Mouse (Mus musculus) CH12.LX (cell line): ENCODE results near the gene Tmem50b. TPM values are rescaled to one million over a fixed set of nuclear protein-coding genes. Genes with fewer than 3 reads are reported as not detected.

ENCODE experiments used
- DNase-seq: peaks from one replicate; pipeline ENCODE4 v3.0.0-alpha.2; 2013; ENCODE audit errors: extremely low read depth
- H3K27ac ChIP-seq: 2 replicates; pipeline ENCODE4 v1.5.1; 2012; ENCODE audit warnings: low read depth, mild to moderate bottlenecking, control low read depth, moderate library complexity; ENCODE audit not compliant: insufficient read depth
- H3K27me3 ChIP-seq: replicated peaks from 2 replicates; pipeline ENCODE3; 2012; ENCODE audit warnings: inconsistent platforms
- H3K36me3 ChIP-seq, 2 experiments: replicated peaks in 1 of 2; 2 replicates each; pipeline versions ENCODE3 to v1.6.1; 2012; ENCODE audit warnings: inconsistent platforms in 1 of 2, low read length in 1 of 2, mild to moderate bottlenecking in 1 of 2, mixed read lengths in 1 of 2, moderate library complexity in 1 of 2; ENCODE audit not compliant: control insufficient read depth in 1 of 2, insufficient read depth in 1 of 2
- H3K4me1 ChIP-seq, 2 experiments: 2 replicates each; pipeline ENCODE4 v1.6.1; 2012; ENCODE audit warnings: inconsistent platforms in 1 of 2, moderate library complexity in 1 of 2; ENCODE audit not compliant: insufficient read depth in 2 of 2, control insufficient read depth in 1 of 2
- H3K4me2 ChIP-seq: 2 replicates; pipeline ENCODE4 v1.6.1; 2012; ENCODE audit warnings: low read depth, mild to moderate bottlenecking, control low read depth; ENCODE audit not compliant: poor library complexity, insufficient read depth, severe bottlenecking
- H3K4me3 ChIP-seq, 3 experiments: fragments of 150-350 bp in 1 of 3; sonication (generic) in 1 of 3; replicated peaks in 1 of 3; 2 replicates each; pipeline versions ENCODE3 to v1.5.1; 2011 to 2012; ENCODE audit warnings: low read depth in 2 of 3, low read length in 2 of 3, mild to moderate bottlenecking in 2 of 3, moderate library complexity in 2 of 3, control low read depth in 1 of 3, improper control_type of control experiment in 1 of 3, inconsistent platforms in 1 of 3, mixed read lengths in 1 of 3; ENCODE audit not compliant: poor library complexity in 1 of 3
- H3K79me2 ChIP-seq: replicated peaks from 2 replicates; pipeline ENCODE4 v1.6.1; 2012; ENCODE audit warnings: mild to moderate bottlenecking, moderate library complexity; ENCODE audit not compliant: control insufficient read depth, poor library complexity, insufficient read depth, severe bottlenecking; ENCODE audit errors: extremely low read depth
- H3K9ac ChIP-seq: 2 replicates; pipeline ENCODE4 v1.6.1; 2012; ENCODE audit warnings: low read depth, mild to moderate bottlenecking, control low read depth, moderate library complexity; ENCODE audit not compliant: insufficient read depth
- H3K9me3 ChIP-seq: replicated peaks from 2 replicates; pipeline ENCODE3; 2012; ENCODE audit warnings: low read length, inconsistent platforms, mixed read lengths
- BHLHE40 ChIP-seq: IDR thresholded peaks from 2 replicates; pipeline ENCODE4 v1.6.1; 2011; ENCODE audit warnings: mild to moderate bottlenecking, low read depth, low read length, improper control_type of control experiment
- CHD1 ChIP-seq: IDR thresholded peaks from 2 replicates; pipeline ENCODE4 v1.6.1; 2012; ENCODE audit warnings: low read depth, low read length, improper control_type of control experiment, inconsistent platforms
- CHD2 ChIP-seq: IDR thresholded peaks from 2 replicates; pipeline ENCODE4 v1.6.1; 2011; ENCODE audit warnings: low read length, improper control_type of control experiment
- CTCF ChIP-seq, 2 experiments: IDR thresholded peaks in 1 of 2; conservative IDR thresholded peaks in 1 of 2; 2 replicates each; pipeline ENCODE4 v1.5.1; 2011 to 2012; ENCODE audit warnings: low read depth in 2 of 2, low read length in 2 of 2, improper control_type of control experiment in 1 of 2, inconsistent platforms in 1 of 2, mild to moderate bottlenecking in 1 of 2, moderate library complexity in 1 of 2
- E2F4 ChIP-seq: IDR thresholded peaks from 2 replicates; pipeline ENCODE4 v1.6.1; 2011; ENCODE audit warnings: low read depth, low read length, improper control_type of control experiment; ENCODE audit not compliant: insufficient replicate concordance
- GABPA ChIP-seq: IDR thresholded peaks from 2 replicates; pipeline ENCODE4 v1.6.1; 2012; ENCODE audit warnings: low read depth, low read length, improper control_type of control experiment, inconsistent platforms; ENCODE audit not compliant: insufficient replicate concordance
- IRF4 ChIP-seq: IDR thresholded peaks from 2 replicates; pipeline ENCODE4 v1.6.1; 2014; ENCODE audit warnings: low read depth, mild to moderate bottlenecking, inconsistent platforms, low read length, improper control_type of control experiment
- JUN ChIP-seq: IDR thresholded peaks from 2 replicates; pipeline ENCODE4 v1.6.1; 2011; ENCODE audit warnings: low read depth, mild to moderate bottlenecking, low read length, improper control_type of control experiment, moderate library complexity; ENCODE audit not compliant: insufficient read depth
- JUND ChIP-seq: conservative IDR thresholded peaks from 2 replicates; pipeline ENCODE4 v1.6.1; 2011; ENCODE audit warnings: low read depth, low read length, improper control_type of control experiment
- MAFK ChIP-seq: IDR thresholded peaks from 2 replicates; pipeline ENCODE4 v1.6.1; 2011; ENCODE audit warnings: low read length, improper control_type of control experiment; ENCODE audit not compliant: insufficient replicate concordance
- MAX ChIP-seq: IDR thresholded peaks from 2 replicates; pipeline ENCODE4 v1.6.1; 2011; ENCODE audit warnings: low read length, improper control_type of control experiment
- MEF2A ChIP-seq: IDR thresholded peaks from 2 replicates; pipeline ENCODE4 v1.6.1; 2014; ENCODE audit warnings: low read depth, mild to moderate bottlenecking, inconsistent platforms, low read length, improper control_type of control experiment, borderline replicate concordance
- MYC ChIP-seq: IDR thresholded peaks from 2 replicates; pipeline ENCODE4 v1.6.1; 2011; ENCODE audit warnings: low read depth, mild to moderate bottlenecking, improper control_type of control experiment, low read length
- NELFE ChIP-seq: IDR thresholded peaks from 2 replicates; pipeline ENCODE4 v1.6.1; 2011; ENCODE audit warnings: low read depth, low read length, improper control_type of control experiment
- NRF1 ChIP-seq: IDR thresholded peaks from 2 replicates; pipeline ENCODE4 v1.6.1; 2014; ENCODE audit warnings: low read depth, mild to moderate bottlenecking, inconsistent platforms, low read length, improper control_type of control experiment, moderate library complexity
- PAX5 ChIP-seq: IDR thresholded peaks from 2 replicates; pipeline ENCODE4 v1.6.1; 2012; ENCODE audit warnings: low read length, inconsistent platforms, mixed read lengths
- POLR2A ChIP-seq: IDR thresholded peaks from 2 replicates; pipeline ENCODE4 v1.6.1; 2011; ENCODE audit warnings: low read depth, mild to moderate bottlenecking, improper control_type of control experiment, low read length
- POLR2AphosphoS2 ChIP-seq: IDR thresholded peaks from 2 replicates; pipeline ENCODE4 v1.6.1; 2011; ENCODE audit warnings: low read depth, low read length, improper control_type of control experiment
- RAD21 ChIP-seq: IDR thresholded peaks from 2 replicates; pipeline ENCODE4 v1.6.1; 2011; ENCODE audit warnings: low read depth, mild to moderate bottlenecking, low read length, improper control_type of control experiment, moderate library complexity
- RCOR1 ChIP-seq: conservative IDR thresholded peaks from 2 replicates; pipeline ENCODE4 v1.6.1; 2012; ENCODE audit warnings: low read depth, mild to moderate bottlenecking, inconsistent platforms, low read length, improper control_type of control experiment
- SIN3A ChIP-seq: IDR thresholded peaks from 2 replicates; pipeline ENCODE4 v1.6.1; 2012; ENCODE audit warnings: low read length, improper control_type of control experiment, inconsistent platforms
- TBP ChIP-seq: conservative IDR thresholded peaks from 2 replicates; pipeline ENCODE4 v1.6.1; 2011; ENCODE audit warnings: low read depth, low read length, improper control_type of control experiment
- USF1 ChIP-seq: IDR thresholded peaks from 2 replicates; pipeline ENCODE4 v1.6.1; 2014; ENCODE audit warnings: low read depth, mild to moderate bottlenecking, inconsistent platforms, low read length, improper control_type of control experiment
- ZC3H11A ChIP-seq: IDR thresholded peaks from 2 replicates; pipeline ENCODE4 v1.6.1; 2012; ENCODE audit warnings: low read depth, mild to moderate bottlenecking, inconsistent platforms, low read length, improper control_type of control experiment
- dilution Hi-C: fragments of 300-500 bp; cut with MboI; formaldehyde crosslinking; loops from 2 replicates; pipeline ENCODE4 v1.14.3; 2020; ENCODE audit warnings: low sequenced_read_pairs; ENCODE audit not compliant: extremely low pct_unique_long_range_greater_than_20kb, extremely low pct_ligation_motif_present
- in situ Hi-C: fragments of 300-500 bp; cut with MboI; formaldehyde crosslinking; loops from 3 replicates; pipeline ENCODE4 v1.14.3; 2019; ENCODE audit warnings: low sequenced_read_pairs, low pct_ligation_motif_present, low pct_unique_long_range_greater_than_20kb, mixed read lengths
- polyA plus RNA-seq: library from polyadenylated mRNA; unstranded; fragments of >175 nt; gene quantifications from 2 replicates; pipeline ENCODE4 v1.2.1, GENCODE M21; 2012; ENCODE audit warnings: low read depth; ENCODE audit not compliant: insufficient read length
- total RNA-seq, 2 experiments: library from RNA; depleted of rRNA; stranded (reverse); fragments of 300-350 nt in 1 of 2; fragments of >200 nt in 1 of 2; gene quantifications; 2 replicates each; pipeline ENCODE4 v1.2.3; 2012 to 2014

Gene Tmem50b
- total and polyA plus RNA-seq, 3 experiments, result 6.1 to 15.9 (median 12.7) TPM

GRCm38 (mm10) chr16:91527500-91527899 is 70.1 kb downstream of the Tmem50b start:
- H3K27ac ChIP-seq, result no peak overlapping the region
- H3K9me3 ChIP-seq, result peaks cover 11% of the 10 kb centered on the region
- DNase-seq, result peak; percentile 35
- in situ Hi-C loops, result no loop called here
- no peak overlapping the region for H3K4me2 ChIP-seq
- TF ChIP-seq POLR2AphosphoS2 (no peak), CTCF (conservative IDR thresholded peaks at IDR 0.05 in 1 of 2, IDR thresholded peaks at IDR 0.05 in 1 of 2; ENCODE audit: low read depth in 2 of 2, low read length in 2 of 2) (no peak), TBP (no peak), JUND (no peak), USF1 (no peak), MAX (no peak), POLR2A (no peak), CHD1 (no peak), E2F4 (no peak), MAFK (no peak), RAD21 (no peak), ZC3H11A (no peak), JUN (no peak)
- peaks cover 3% of the 10 kb centered on the region for H3K27me3 ChIP-seq
- H3K36me3 ChIP-seq, result no peaks in the 10 kb centered on the region
- peaks cover 12 to 37% of the 10 kb centered on the region in 2 experiments for H3K4me1 ChIP-seq
- no peaks in the 10 kb centered on the region for H3K79me2 ChIP-seq
- H3K4me3 ChIP-seq, result no peak overlapping the region
- H3K9ac ChIP-seq, result no peak overlapping the region
- dilution Hi-C loops, result no loop called here

- in situ Hi-C loops, result no loop called here
- H3K27ac ChIP-seq, result no peak overlapping the region
- peaks cover 17 to 41% of the 10 kb centered on the region in 2 experiments for H3K4me1 ChIP-seq
- H3K27me3 ChIP-seq, result peaks cover 1% of the 10 kb centered on the region
- TF ChIP-seq RCOR1 (no peak), CHD2 (no peak), BHLHE40 (no peak), SIN3A (no peak), PAX5 (no peak), CTCF (conservative IDR thresholded peaks at IDR 0.05 in 1 of 2, IDR thresholded peaks at IDR 0.05 in 1 of 2; ENCODE audit: low read depth in 2 of 2, low read length in 2 of 2) (peak in 1 of 2 experiments; percentile 52; a peak in 2 of 4 replicates), NRF1 (no peak), JUN (no peak), MYC (no peak), GABPA (no peak), IRF4 (no peak), NELFE (no peak), MEF2A (no peak), RAD21 (peak; percentile 42), TBP (no peak)
- TF ChIP-seq, all 38 proteins: peak for 2
- no peak overlapping the region for H3K4me2 ChIP-seq
- H3K9me3 ChIP-seq, result peaks cover 11% of the 10 kb centered on the region
- DNase-seq, result no peak
- no peak overlapping the region for H3K4me3 ChIP-seq
- H3K9ac ChIP-seq, result no peak overlapping the region
- no peaks in the 10 kb centered on the region for H3K79me2 ChIP-seq
- H3K36me3 ChIP-seq, result no peaks in the 10 kb centered on the region
- dilution Hi-C loops, result no loop called here
Observed at GRCm38 (mm10) chr16:91527051-91527450, 70.5 kb downstream of the Tmem50b start.
